Mouse (Mus musculus): Measurements from ENCODE around the gene Lrrc73.

DNA sequence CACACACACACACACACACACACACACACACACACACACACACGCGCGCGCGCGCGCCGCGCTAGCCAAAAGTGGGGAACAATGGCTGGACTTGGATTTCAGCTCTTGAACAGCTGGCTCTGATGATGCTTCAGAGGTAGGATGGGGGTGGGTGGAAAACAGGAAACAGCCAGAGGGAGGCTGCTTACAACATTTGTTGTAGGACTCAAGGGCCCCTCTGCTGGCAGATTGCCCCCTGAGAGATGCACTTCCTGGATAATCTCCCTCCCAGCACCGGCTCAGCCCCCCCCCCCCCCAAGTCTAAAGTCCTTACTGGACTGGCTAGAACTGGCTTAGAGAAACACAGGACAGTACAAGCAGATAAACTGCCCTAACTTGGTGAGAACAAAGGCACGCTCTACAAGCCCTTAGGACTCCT is 34.4 kb downstream of the Lrrc73 start:
- no peak for TF ChIP-seq CTCF (IDR thresholded peaks at IDR 0.05; ENCODE audit: borderline replicate concordance, extremely low read depth, insufficient read depth, insufficient read length)
- TF ChIP-seq POLR2A (IDR thresholded peaks at IDR 0.05; ENCODE audit: borderline replicate concordance, extremely low read depth, insufficient read depth, insufficient read length, poor library complexity, severe bottlenecking) = no peak

All from brain, embryonic 14.5 days (tissue).